Mouse (Mus musculus): Measurements from ENCODE around the gene Kctd11. TPM values are rescaled to one million over a fixed set of nuclear protein-coding genes. Genes with fewer than 3 reads are reported as not detected.

The Kctd11 gene
- polyA plus RNA-seq, 1 experiment, result 5.2 TPM

GRCm38 (mm10) chr11:69876186-69876585, 5.0 kb downstream of the Kctd11 start:
- Histone ChIP-seq H3K9me3 (replicated peaks; ENCODE audit: control insufficient read depth, insufficient read depth, low read length, poor library complexity, severe bottlenecking) (no peaks in the 10 kb centered on the region), H3K4me3 (ENCODE audit: low read depth, low read length) (no peak overlapping the region), H3K27me3 (ENCODE audit: control insufficient read depth, insufficient read depth, low read length, poor library complexity, severe bottlenecking) (no peaks in the 10 kb centered on the region), H3K9ac (ENCODE audit: low read depth, poor library complexity, severe bottlenecking) (peak overlapping the region; percentile 79; the same call in 1 of the 2 replicates), H3K4me1 (ENCODE audit: control insufficient read depth, insufficient read depth, low read length) (peaks cover 1% of the 10 kb centered on the region), H3K27ac (ENCODE audit: insufficient read depth, low read length) (peak overlapping the region; percentile 29; the same call in 1 of the 2 replicates), H3K36me3 (ENCODE audit: control insufficient read depth, insufficient read depth, low read length, poor library complexity, severe bottlenecking) (no peaks in the 10 kb centered on the region)
- no peak for TF ChIP-seq POLR2A (IDR thresholded peaks at IDR 0.05; ENCODE audit: insufficient read depth, low read length)
- TF ChIP-seq CTCF (IDR thresholded peaks at IDR 0.05; ENCODE audit: low read depth, low read length), result no peak
- no peak for TF ChIP-seq EP300 (IDR thresholded peaks at IDR 0.05; ENCODE audit: insufficient read depth, low read depth, low read length)

- no peak overlapping the region for H3K27ac ChIP-seq (ENCODE audit: insufficient read depth, low read length)
- no peaks in the 10 kb centered on the region for H3K36me3 ChIP-seq (ENCODE audit: control insufficient read depth, insufficient read depth, low read length, poor library complexity, severe bottlenecking)
- H3K4me1 ChIP-seq (ENCODE audit: control insufficient read depth, insufficient read depth, low read length), result no peaks in the 10 kb centered on the region
- H3K27me3 ChIP-seq (ENCODE audit: control insufficient read depth, insufficient read depth, low read length, poor library complexity, severe bottlenecking), result no peaks in the 10 kb centered on the region
- H3K4me3 ChIP-seq (ENCODE audit: low read depth, low read length), result no peak overlapping the region
- H3K9ac ChIP-seq (ENCODE audit: low read depth, poor library complexity, severe bottlenecking), result no peak overlapping the region
- TF ChIP-seq CTCF (IDR thresholded peaks at IDR 0.05; ENCODE audit: low read depth, low read length) (no peak), EP300 (IDR thresholded peaks at IDR 0.05; ENCODE audit: insufficient read depth, low read depth, low read length) (no peak), POLR2A (IDR thresholded peaks at IDR 0.05; ENCODE audit: insufficient read depth, low read length) (no peak)
- no peaks in the 10 kb centered on the region for H3K9me3 ChIP-seq (replicated peaks; ENCODE audit: control insufficient read depth, insufficient read depth, low read length, poor library complexity, severe bottlenecking)
These were observed 8.8 kb downstream of the Kctd11 start for GRCm38 (mm10) chr11:69872451-69872850.

GRCm38 (mm10) chr11:69871822-69872221, 9.4 kb downstream of the Kctd11 start:
- Histone ChIP-seq H3K27me3 (ENCODE audit: control insufficient read depth, insufficient read depth, low read length, poor library complexity, severe bottlenecking) (no peaks in the 10 kb centered on the region), H3K27ac (ENCODE audit: insufficient read depth, low read length) (no peak overlapping the region), H3K4me1 (ENCODE audit: control insufficient read depth, insufficient read depth, low read length) (no peaks in the 10 kb centered on the region), H3K9me3 (replicated peaks; ENCODE audit: control insufficient read depth, insufficient read depth, low read length, poor library complexity, severe bottlenecking) (no peaks in the 10 kb centered on the region), H3K4me3 (ENCODE audit: low read depth, low read length) (no peak overlapping the region), H3K36me3 (ENCODE audit: control insufficient read depth, insufficient read depth, low read length, poor library complexity, severe bottlenecking) (no peaks in the 10 kb centered on the region), H3K9ac (ENCODE audit: low read depth, poor library complexity, severe bottlenecking) (no peak overlapping the region)
- no peak for TF ChIP-seq EP300 (IDR thresholded peaks at IDR 0.05; ENCODE audit: insufficient read depth, low read depth, low read length)
- TF ChIP-seq CTCF (IDR thresholded peaks at IDR 0.05; ENCODE audit: low read depth, low read length), result no peak

- no peaks in the 10 kb centered on the region for H3K36me3 ChIP-seq (ENCODE audit: control insufficient read depth, insufficient read depth, low read length, poor library complexity, severe bottlenecking)
- no peaks in the 10 kb centered on the region for H3K4me1 ChIP-seq (ENCODE audit: control insufficient read depth, insufficient read depth, low read length)
- no peaks in the 10 kb centered on the region for H3K27me3 ChIP-seq (ENCODE audit: control insufficient read depth, insufficient read depth, low read length, poor library complexity, severe bottlenecking)
- TF ChIP-seq CTCF (IDR thresholded peaks at IDR 0.05; ENCODE audit: low read depth, low read length) (no peak), POLR2A (IDR thresholded peaks at IDR 0.05; ENCODE audit: insufficient read depth, low read length) (no peak), EP300 (IDR thresholded peaks at IDR 0.05; ENCODE audit: insufficient read depth, low read depth, low read length) (no peak)
- H3K27ac ChIP-seq (ENCODE audit: insufficient read depth, low read length), result no peak overlapping the region
- H3K4me3 ChIP-seq (ENCODE audit: low read depth, low read length), result no peak overlapping the region
- no peak overlapping the region for H3K9ac ChIP-seq (ENCODE audit: low read depth, poor library complexity, severe bottlenecking)
- H3K9me3 ChIP-seq (replicated peaks; ENCODE audit: control insufficient read depth, insufficient read depth, low read length, poor library complexity, severe bottlenecking), result no peaks in the 10 kb centered on the region
These were observed 10.7 kb downstream of the Kctd11 start for GRCm38 (mm10) chr11:69870289-69871069.

- no peaks in the 10 kb centered on the region for H3K4me1 ChIP-seq (ENCODE audit: control insufficient read depth, insufficient read depth, low read length)
- H3K9ac ChIP-seq (ENCODE audit: low read depth, poor library complexity, severe bottlenecking), result no peak overlapping the region
- no peaks in the 10 kb centered on the region for H3K9me3 ChIP-seq (replicated peaks; ENCODE audit: control insufficient read depth, insufficient read depth, low read length, poor library complexity, severe bottlenecking)
- H3K4me3 ChIP-seq (ENCODE audit: low read depth, low read length), result no peak overlapping the region
- H3K27ac ChIP-seq (ENCODE audit: insufficient read depth, low read length), result no peak overlapping the region
- H3K27me3 ChIP-seq (ENCODE audit: control insufficient read depth, insufficient read depth, low read length, poor library complexity, severe bottlenecking), result no peaks in the 10 kb centered on the region
- TF ChIP-seq POLR2A (IDR thresholded peaks at IDR 0.05; ENCODE audit: insufficient read depth, low read length) (no peak), CTCF (IDR thresholded peaks at IDR 0.05; ENCODE audit: low read depth, low read length) (no peak), EP300 (IDR thresholded peaks at IDR 0.05; ENCODE audit: insufficient read depth, low read depth, low read length) (no peak)
- H3K36me3 ChIP-seq (ENCODE audit: control insufficient read depth, insufficient read depth, low read length, poor library complexity, severe bottlenecking), result no peaks in the 10 kb centered on the region
These were observed 13.9 kb downstream of the Kctd11 start for GRCm38 (mm10) chr11:69867335-69867734.

GRCm38 (mm10) chr11:69865561-69865960, 15.6 kb downstream of the Kctd11 start:
- no peak overlapping the region for H3K4me3 ChIP-seq (ENCODE audit: low read depth, low read length)
- H3K27ac ChIP-seq (ENCODE audit: insufficient read depth, low read length), result no peak overlapping the region
- no peaks in the 10 kb centered on the region for H3K4me1 ChIP-seq (ENCODE audit: control insufficient read depth, insufficient read depth, low read length)
- no peaks in the 10 kb centered on the region for H3K9me3 ChIP-seq (replicated peaks; ENCODE audit: control insufficient read depth, insufficient read depth, low read length, poor library complexity, severe bottlenecking)
- TF ChIP-seq CTCF (IDR thresholded peaks at IDR 0.05; ENCODE audit: low read depth, low read length) (no peak), EP300 (IDR thresholded peaks at IDR 0.05; ENCODE audit: insufficient read depth, low read depth, low read length) (no peak), POLR2A (IDR thresholded peaks at IDR 0.05; ENCODE audit: insufficient read depth, low read length) (no peak)
- H3K27me3 ChIP-seq (ENCODE audit: control insufficient read depth, insufficient read depth, low read length, poor library complexity, severe bottlenecking), result no peaks in the 10 kb centered on the region
- H3K36me3 ChIP-seq (ENCODE audit: control insufficient read depth, insufficient read depth, low read length, poor library complexity, severe bottlenecking), result no peaks in the 10 kb centered on the region
- H3K9ac ChIP-seq (ENCODE audit: low read depth, poor library complexity, severe bottlenecking), result no peak overlapping the region

All from ES-Bruce4 (cell line).